Mouse (Mus musculus) liver, embryonic 14.5 days (tissue): ENCODE results near the gene Gm21981.

ENCODE experiments used
- CTCF ChIP-seq: IDR thresholded peaks from 2 replicates; pipeline ENCODE4 v1.5.1; 2016; ENCODE audit warnings: antibody characterized with exemption, low read depth, control low read depth
- EP300 ChIP-seq: IDR thresholded peaks from 2 replicates; pipeline ENCODE4 v1.6.1; 2016; ENCODE audit warnings: antibody characterized with exemption, low read depth

DNA sequence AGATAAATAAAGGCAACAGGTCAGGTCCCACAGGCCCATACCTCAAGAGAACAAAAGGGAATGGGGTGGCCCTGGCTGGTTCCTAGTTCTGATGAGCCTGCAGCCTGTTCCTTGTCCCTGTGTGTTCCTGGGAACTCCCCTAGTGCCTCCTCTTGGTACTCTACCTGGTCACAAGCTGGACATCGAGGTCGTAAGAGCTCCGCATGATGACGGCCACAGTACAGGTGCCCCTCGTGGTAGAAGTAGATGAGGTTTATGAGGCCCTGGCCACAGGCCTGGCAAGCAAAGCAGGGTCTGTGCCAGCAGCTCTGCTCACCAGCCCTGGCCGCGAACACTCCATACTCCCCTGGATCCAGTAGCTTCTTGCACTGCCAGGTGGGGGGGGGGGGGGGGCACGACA lies 4.4 kb downstream of the Gm21981 start:
- TF ChIP-seq CTCF (no peak), EP300 (no peak)
